Mouse (Mus musculus) intestine, embryonic 14.5 days (tissue): ENCODE data around the gene Cpeb3. TPM values are rescaled to one million over a fixed set of nuclear protein-coding genes. Genes with fewer than 3 reads are reported as not detected.
A peak's percentile ranks its signal among the peaks of the same experiment; 100 is the strongest.

ENCODE experiments used
- ATAC-seq: fragments of 200-750 bp; cut with Nextera tagmentation; replicated peaks from 2 replicates; pipeline ENCODE4 v1.8.0; 2017; ENCODE audit warnings: low read depth, moderate number of reproducible peaks, moderate TSS enrichment, moderate library complexity; ENCODE audit not compliant: low FRiP score, low TSS enrichment
- DNase-seq: peaks from one replicate; pipeline ENCODE4 v3.0.0-alpha.2; 2018; ENCODE audit warnings: low spot score
- H3K27ac ChIP-seq: fragments of 300-500 bp; sonication (generic); 2 replicates; pipeline ENCODE4 v1.5.1; 2014; ENCODE audit warnings: low read depth, mild to moderate bottlenecking, control low read depth
- H3K27me3 ChIP-seq: fragments of 300-500 bp; sonication (generic); replicated peaks from 2 replicates; pipeline ENCODE4 v1.6.1; 2014; ENCODE audit warnings: low read length, control low read depth; ENCODE audit not compliant: control insufficient read depth, insufficient read depth
- H3K36me3 ChIP-seq: fragments of 300-500 bp; sonication (generic); 2 replicates; pipeline ENCODE4 v1.6.1; 2014; ENCODE audit warnings: low read length, control low read depth; ENCODE audit not compliant: control insufficient read depth, insufficient read depth
- H3K4me1 ChIP-seq: fragments of 300-500 bp; sonication (generic); replicated peaks from 2 replicates; pipeline ENCODE4 v1.6.1; 2014; ENCODE audit warnings: low read length, control low read depth, mixed read lengths; ENCODE audit not compliant: control insufficient read depth, insufficient read depth
- H3K4me2 ChIP-seq: fragments of 300-500 bp; sonication (generic); 2 replicates; pipeline ENCODE4 v1.6.1; 2014; ENCODE audit warnings: low read length
- H3K4me3 ChIP-seq: fragments of 300-500 bp; sonication (generic); 2 replicates; pipeline ENCODE4 v1.5.1; 2014; ENCODE audit warnings: low read depth, low read length, control low read depth, mixed read lengths
- H3K9ac ChIP-seq: fragments of 300-500 bp; sonication (generic); 2 replicates; pipeline ENCODE4 v1.6.1; 2014; ENCODE audit warnings: mild to moderate bottlenecking, low read length
- H3K9me3 ChIP-seq: fragments of 300-500 bp; sonication (generic); 2 replicates; pipeline ENCODE4 v1.6.1; 2016; ENCODE audit warnings: low read length, control low read depth; ENCODE audit not compliant: control insufficient read depth
- WGBS: fragments of 180-500 bp; shearing (Covaris S2); extraction: QIAGEN DNeasy Blood & Tissue Kit; methylation state at CpG from one replicate; pipeline ENCODE4 v1.1.7; 2014; 5-methylcytosine and 5-hydroxymethylcytosine counted together
- polyA plus RNA-seq: library from polyadenylated mRNA; unstranded; fragments of >200 nt; fragmentation: Nextera tagmentation; extraction: Ambion mirVana; gene quantifications from 2 replicates; pipeline ENCODE4 v1.2.1, GENCODE M21; 2014

Gene Cpeb3
- polyA plus RNA-seq, 1 experiment from 2014 or later: 0.85 TPM

- no peaks in the 10 kb centered on the region for H3K9me3 ChIP-seq
- DNase-seq (no peak), ATAC-seq (no peak)
- H3K27ac ChIP-seq: no peak overlapping the region
- H3K36me3 ChIP-seq: no peaks in the 10 kb centered on the region
- no peak overlapping the region for H3K4me3 ChIP-seq
- no peaks in the 10 kb centered on the region for H3K4me1 ChIP-seq
- no peak overlapping the region for H3K4me2 ChIP-seq
- no peak overlapping the region for H3K9ac ChIP-seq
- H3K27me3 ChIP-seq: no peaks in the 10 kb centered on the region
- 83% methylated on average over 5 of the region's 5 CpGs for WGBS
These were observed 177.0 kb downstream of the Cpeb3 start for GRCm38 (mm10) chr19:37031446-37031845.

GRCm38 (mm10) chr19:37029771-37030170, 178.6 kb downstream of the Cpeb3 start:
- H3K4me1 ChIP-seq: no peaks in the 10 kb centered on the region
- H3K4me3 ChIP-seq: no peak overlapping the region
- no peak overlapping the region for H3K4me2 ChIP-seq
- no peak overlapping the region for H3K27ac ChIP-seq
- WGBS: 86% methylated on average over 6 of the region's 6 CpGs
- ATAC-seq: no peak
- DNase-seq: no peak
- no peak overlapping the region for H3K9ac ChIP-seq
- no peaks in the 10 kb centered on the region for H3K9me3 ChIP-seq
- no peaks in the 10 kb centered on the region for H3K27me3 ChIP-seq
- no peaks in the 10 kb centered on the region for H3K36me3 ChIP-seq

- no peaks in the 10 kb centered on the region for H3K27me3 ChIP-seq
- no peak overlapping the region for H3K27ac ChIP-seq
- no peaks in the 10 kb centered on the region for H3K4me1 ChIP-seq
- ATAC-seq (no peak), DNase-seq (no peak)
- no peak overlapping the region for H3K4me3 ChIP-seq
- H3K36me3 ChIP-seq: no peaks in the 10 kb centered on the region
- H3K9me3 ChIP-seq: no peaks in the 10 kb centered on the region
- H3K4me2 ChIP-seq: no peak overlapping the region
- H3K9ac ChIP-seq: no peak overlapping the region
- WGBS: 75% methylated on average over 11 of the region's 11 CpGs
These were observed 182.0 kb downstream of the Cpeb3 start for GRCm38 (mm10) chr19:37026408-37026807.

GRCm38 (mm10) chr19:37025839-37026319, 182.5 kb downstream of the Cpeb3 start:
- H3K27ac ChIP-seq: no peak overlapping the region
- no peaks in the 10 kb centered on the region for H3K27me3 ChIP-seq
- H3K9ac ChIP-seq: no peak overlapping the region
- H3K36me3 ChIP-seq: no peaks in the 10 kb centered on the region
- DNase-seq (no peak), ATAC-seq (no peak)
- no peak overlapping the region for H3K4me2 ChIP-seq
- H3K4me3 ChIP-seq: no peak overlapping the region
- WGBS: 63% methylated on average over 13 of the region's 13 CpGs
- H3K4me1 ChIP-seq: no peaks in the 10 kb centered on the region
- H3K9me3 ChIP-seq: no peaks in the 10 kb centered on the region

GRCm38 (mm10) chr19:37022146-37022545, 186.3 kb downstream of the Cpeb3 start:
- Histone ChIP-seq H3K9me3 (no peaks in the 10 kb centered on the region), H3K4me1 (no peaks in the 10 kb centered on the region), H3K4me3 (no peak overlapping the region), H3K27ac (no peak overlapping the region), H3K27me3 (no peaks in the 10 kb centered on the region), H3K36me3 (no peaks in the 10 kb centered on the region), H3K4me2 (no peak overlapping the region), H3K9ac (no peak overlapping the region)
- DNase-seq: no peak
- ATAC-seq: no peak
- 91% methylated on average over 5 of the region's 5 CpGs for whole genome bisulfite sequencing

GRCm38 (mm10) chr19:37020951-37021350, 187.4 kb downstream of the Cpeb3 start:
- Histone ChIP-seq H3K9ac (no peak overlapping the region), H3K9me3 (peaks cover 6% of the 10 kb centered on the region; the same call in 1 of the 2 replicates), H3K4me3 (no peak overlapping the region), H3K36me3 (no peaks in the 10 kb centered on the region), H3K27ac (no peak overlapping the region), H3K27me3 (no peaks in the 10 kb centered on the region), H3K4me1 (no peaks in the 10 kb centered on the region), H3K4me2 (no peak overlapping the region)
- ATAC-seq (no peak), DNase-seq (no peak)
- WGBS: 80% methylated on average over 11 of the region's 11 CpGs

- Histone ChIP-seq H3K4me3 (no peak overlapping the region), H3K4me2 (no peak overlapping the region), H3K27me3 (no peaks in the 10 kb centered on the region), H3K4me1 (no peaks in the 10 kb centered on the region), H3K36me3 (no peaks in the 10 kb centered on the region), H3K27ac (no peak overlapping the region), H3K9me3 (peaks cover 9% of the 10 kb centered on the region; the same call in 1 of the 2 replicates), H3K9ac (no peak overlapping the region)
- DNase-seq (no peak), ATAC-seq (no peak)
- 51% methylated on average over 5 of the region's 5 CpGs for WGBS
These were observed 187.9 kb downstream of the Cpeb3 start for GRCm38 (mm10) chr19:37020531-37020930.

- 52% methylated on average over 5 of the region's 5 CpGs for WGBS
- no peak for ATAC-seq
These were observed 189.5 kb downstream of the Cpeb3 start for GRCm38 (mm10) chr19:37018931-37019330.

GRCm38 (mm10) chr19:37018411-37018810, 190.0 kb downstream of the Cpeb3 start:
- ATAC-seq: peak; percentile 94
- Histone ChIP-seq H3K27ac (no peak overlapping the region), H3K9ac (peak overlapping the region; percentile 18; the same call in 1 of the 2 replicates)

More at GRCm38 (mm10) chr19:37018931-37019330, 189.5 kb downstream of the Cpeb3 start:
- H3K9ac ChIP-seq: peak overlapping the region; percentile 18; the same call in 1 of the 2 replicates
- no peaks in the 10 kb centered on the region for H3K27me3 ChIP-seq
- H3K9me3 ChIP-seq: peaks cover 9% of the 10 kb centered on the region; the same call in 1 of the 2 replicates
- no peaks in the 10 kb centered on the region for H3K4me1 ChIP-seq
- H3K4me3 ChIP-seq: peak overlapping the region; percentile 42
- H3K4me2 ChIP-seq: peak overlapping the region; percentile 51
- no peak overlapping the region for H3K27ac ChIP-seq
- 0 out of 2 replicates have a peak, but pooled peaks cover 3% of the 10 kb centered on the region for H3K36me3 ChIP-seq
- DNase-seq: no peak

More at GRCm38 (mm10) chr19:37018411-37018810, 190.0 kb downstream of the Cpeb3 start:
- peak; percentile 84 for DNase-seq
- Histone ChIP-seq H3K27me3 (no peaks in the 10 kb centered on the region), H3K4me2 (peak overlapping the region; percentile 51), H3K36me3 (peaks cover 8% of the 10 kb centered on the region), H3K4me3 (peak overlapping the region; percentile 42), H3K4me1 (no peaks in the 10 kb centered on the region), H3K9me3 (peaks cover 9% of the 10 kb centered on the region; the same call in 1 of the 2 replicates)
- WGBS: 4% methylated on average over 26 of the region's 26 CpGs
